Mouse (Mus musculus) spleen, adult 10 weeks (tissue): ENCODE data around the gene Zfp512b. TPM values are rescaled to one million over a fixed set of nuclear protein-coding genes. Genes with fewer than 3 reads are reported as not detected.

Experiments used
- polyA plus RNA-seq: library from polyadenylated mRNA; stranded (reverse); fragments of 350-450 nt; fragmentation: Illumina TruSeq; extraction: RNeasy Lipid Tissue Mini Kit (QIAGEN cat#74804); gene quantifications from one replicate; pipeline ENCODE4 v1.2.3, GENCODE M21; 2015; ENCODE audit warnings: low replicate concordance; ENCODE audit not compliant: insufficient read depth

Zfp512b gene
- 25.9 TPM for polyA plus RNA-seq

DNA sequence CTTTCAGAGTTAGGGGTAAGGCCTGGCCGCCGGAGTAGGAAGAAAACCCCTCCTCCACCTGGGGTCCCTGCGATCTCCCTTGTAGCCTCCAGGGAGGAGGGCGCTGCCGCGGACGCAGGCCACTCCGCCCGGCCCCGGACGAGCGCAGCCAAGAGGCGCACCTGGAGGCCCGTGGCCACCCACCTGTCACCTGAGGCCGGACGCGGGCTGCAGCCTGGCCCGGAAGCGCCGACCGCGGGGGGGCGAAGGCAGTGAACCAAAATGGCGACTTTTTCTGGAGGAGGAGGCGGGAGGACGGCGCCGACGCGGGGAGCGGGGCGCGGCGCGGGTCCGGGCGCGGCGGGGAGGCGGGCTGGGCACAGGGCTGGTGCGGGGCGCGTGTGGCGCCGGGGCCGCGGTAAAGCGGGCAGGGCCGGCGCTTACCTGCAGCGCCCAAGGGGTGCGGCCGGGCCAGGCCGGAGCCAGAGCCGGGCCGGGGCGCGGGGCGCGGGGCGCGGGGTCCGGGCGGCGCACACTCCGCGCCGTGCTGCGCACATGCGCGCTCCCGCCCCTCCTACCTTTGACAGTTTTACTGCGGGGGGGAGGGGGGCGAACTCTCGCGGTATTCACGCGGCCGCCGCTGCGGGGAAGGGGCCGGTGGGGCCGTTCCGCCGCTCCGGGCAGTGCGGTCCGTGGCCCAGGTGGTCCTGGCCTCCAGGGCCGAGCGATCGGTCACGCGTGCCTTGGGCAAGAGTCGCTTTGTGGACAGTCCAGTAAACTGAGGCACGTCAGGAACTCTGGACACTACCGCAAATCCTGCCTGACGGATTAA, at the start of gene Zfp512b:
Gene Zfp512b (minus strand): TSS at position 573 of the 811 bp plus-strand sequence.

GRCm38 (mm10) chr2:181598454-181599351, 6.1 kb upstream of the Zfp512b start, which contains the start of gene Samd10:
Gene Samd10 (minus strand): TSS chr2:181599212.

DNA sequence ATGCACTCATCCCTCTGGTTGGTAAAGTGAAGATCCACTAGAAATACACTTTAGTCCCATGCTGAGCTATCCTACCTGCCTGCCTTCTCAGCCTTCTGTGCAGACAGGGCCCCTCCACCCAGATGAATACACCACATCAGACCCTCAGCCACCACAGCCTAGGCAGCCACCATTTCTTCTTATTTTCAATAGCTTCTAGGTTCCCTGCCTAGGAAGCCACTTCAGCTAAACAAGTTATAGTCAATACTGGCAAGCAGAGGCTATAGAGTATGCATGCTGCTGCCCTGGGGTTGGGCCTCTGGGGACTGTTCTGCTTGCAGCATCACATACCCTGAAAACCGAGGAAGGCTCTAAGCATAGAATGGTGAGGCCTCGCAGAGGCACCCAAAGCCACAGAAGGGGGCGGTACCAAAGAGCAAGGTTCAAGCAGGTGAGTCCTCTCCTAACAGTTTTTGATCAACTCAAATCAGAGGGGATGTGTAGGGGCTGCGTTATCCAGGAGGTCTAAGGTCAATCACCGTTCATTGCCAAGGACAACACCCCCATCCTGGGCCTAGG, 996 bp downstream of the Zfp512b start, which contains the start of gene Prpf6:
Gene Prpf6 (plus strand): TSS at position 341 of the 558 bp plus-strand sequence.

DNA sequence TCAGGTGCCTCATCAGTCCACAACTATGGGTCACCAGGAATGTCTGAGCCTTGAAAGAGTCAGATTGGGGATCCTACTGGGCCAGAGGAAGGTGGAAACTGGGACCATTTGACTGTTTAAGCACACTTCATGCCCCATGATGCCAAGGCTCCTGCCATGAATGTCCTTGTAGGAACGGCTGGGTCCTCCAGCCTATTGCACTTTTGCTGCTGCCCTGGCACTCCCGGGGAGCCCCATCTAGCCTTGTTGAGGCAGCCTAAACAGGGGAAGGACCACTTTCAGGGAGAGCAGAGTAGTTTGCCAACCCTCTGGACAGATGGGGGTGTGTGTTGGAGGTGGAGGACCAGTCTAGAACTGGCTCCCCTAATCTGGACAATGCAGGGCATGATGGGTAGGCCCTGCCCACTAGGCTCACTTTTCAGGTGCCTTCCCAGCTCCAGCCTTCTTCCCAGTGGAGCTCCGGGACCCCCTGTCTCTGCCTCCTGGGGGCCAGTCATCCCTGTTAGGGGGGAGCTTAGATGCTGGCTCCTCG, 8.1 kb downstream of the Zfp512b start, which contains the start of gene Uckl1:
Gene Uckl1 (minus strand): TSS at position 482 of the 532 bp plus-strand sequence.

Other genes starting within 250 kb of the Zfp512b start
- 30.7 TPM for gene Zgpat, start 227.9 kb downstream of the Zfp512b start, polyA plus RNA-seq
- 122 TPM for gene Arfrp1, start 227.4 kb downstream of the Zfp512b start, polyA plus RNA-seq
- gene Lime1, start 212.7 kb downstream of the Zfp512b start, polyA plus RNA-seq: 43.1 TPM
- 23.9 TPM for gene Zbtb46, start 133.4 kb downstream of the Zfp512b start, polyA plus RNA-seq
- 0.26 TPM for gene Abhd16b, start 99.6 kb downstream of the Zfp512b start, polyA plus RNA-seq
- gene Tpd52l2, start 95.7 kb downstream of the Zfp512b start, polyA plus RNA-seq: 59.1 TPM
- gene Dnajc5, start 72.3 kb downstream of the Zfp512b start, polyA plus RNA-seq: 92.0 TPM
- gene Uckl1, start 7.9 kb downstream of the Zfp512b start, polyA plus RNA-seq: 146 TPM
- 52.3 TPM for gene Prpf6, start 935 bp downstream of the Zfp512b start, polyA plus RNA-seq
- 15.6 TPM for gene Samd10, start 6.4 kb upstream of the Zfp512b start, polyA plus RNA-seq
- not detected for gene Gm29797, start 64.2 kb upstream of the Zfp512b start, polyA plus RNA-seq
- gene Sox18, start 78.8 kb upstream of the Zfp512b start, polyA plus RNA-seq: 3.5 TPM
- 21.4 TPM for gene Tcea2, start 87.5 kb upstream of the Zfp512b start, polyA plus RNA-seq
- 175 TPM for gene Rgs19, start 101.2 kb upstream of the Zfp512b start, polyA plus RNA-seq
- not detected for gene Lkaaear1, start 105.6 kb upstream of the Zfp512b start, polyA plus RNA-seq
- gene Oprl1, start 122.2 kb upstream of the Zfp512b start, polyA plus RNA-seq: 0.14 TPM
- gene Myt1, start 170.5 kb upstream of the Zfp512b start, polyA plus RNA-seq: not detected
- gene Pcmtd2, start 245.1 kb upstream of the Zfp512b start, polyA plus RNA-seq: 79.8 TPM